Mouse (Mus musculus): ENCODE measurements around the gene Olfr483. TPM values are rescaled to one million over a fixed set of nuclear protein-coding genes. Genes with fewer than 3 reads are reported as not detected.

Olfr483 gene
- total RNA-seq (2012; rRNA removed) (not detected in 2 replicates), polyA plus RNA-seq (2012; ENCODE audit: insufficient read depth in 1 of 2, insufficient read length in 2 of 2, low read depth in 1 of 2, low replicate concordance in 2 of 2, missing spikeins in 1 of 2) (not detected)

GRCm38 (mm10) chr7:108100549-108100948 is at the start of gene Olfr483:
TSS of gene Olfr483 (plus strand) at chr7:108100849.
- Histone ChIP-seq H3K27me3 (ENCODE audit: control insufficient read depth in 1 of 2, insufficient read depth in 2 of 2, low read length in 2 of 2) (no peaks in the 10 kb centered on the region), H3K79me2 (ENCODE audit: control insufficient read depth, insufficient read depth, low read length, poor library complexity) (no peaks in the 10 kb centered on the region), H3K9me3 (replicated peaks; ENCODE audit: insufficient read depth, low read length) (no peaks in the 10 kb centered on the region), H3K4me3 (ENCODE audit: control insufficient read depth in 1 of 2, insufficient read depth in 1 of 2, low read depth in 2 of 2, low read length in 2 of 2) (no peak within 1 kb of the TSS), H3K36me3 (ENCODE audit: control insufficient read depth in 1 of 2, insufficient read depth in 2 of 2, low read length in 2 of 2) (no peaks in the 10 kb centered on the region), H3K4me1 (ENCODE audit: control insufficient read depth in 1 of 2, insufficient read depth in 2 of 2, low read length in 2 of 2) (no peaks in the 10 kb centered on the region), H3K27ac (ENCODE audit: control insufficient read depth, low read depth, low read length) (no peak within 1 kb of the TSS), H3K9ac (ENCODE audit: control insufficient read depth, low read depth, low read length, poor library complexity, severe bottlenecking) (no peak within 1 kb of the TSS)
- TF ChIP-seq ETS1 (IDR thresholded peaks at IDR 0.05; ENCODE audit: low read depth, low read length): no peak
- no peak for TF ChIP-seq POLR2AphosphoS2 (IDR thresholded peaks at IDR 0.05; ENCODE audit: low read length)
- no peak for TF ChIP-seq CHD1 (IDR thresholded peaks at IDR 0.05; ENCODE audit: low read depth, low read length)
- TF ChIP-seq NRF1 (IDR thresholded peaks at IDR 0.05; ENCODE audit: insufficient read depth, low read depth, low read length, poor library complexity, severe bottlenecking): no peak
- TF ChIP-seq CTCF (IDR thresholded peaks at IDR 0.05 in 2 of 3, conservative IDR thresholded peaks at IDR 0.05 in 1 of 3; ENCODE audit: control insufficient read depth in 1 of 3, insufficient read depth in 1 of 3, low read depth in 2 of 3, low read length in 3 of 3, poor library complexity in 1 of 3, severe bottlenecking in 1 of 3): no peak
- TF ChIP-seq MEF2A (IDR thresholded peaks at IDR 0.05; ENCODE audit: extremely low read depth, insufficient replicate concordance, low read depth, low read length, poor library complexity, severe bottlenecking): no peak
- TF ChIP-seq RAD21 (IDR thresholded peaks at IDR 0.05; ENCODE audit: low read depth, low read length): no peak
- no peak for TF ChIP-seq USF2 (IDR thresholded peaks at IDR 0.05; ENCODE audit: borderline replicate concordance in 1 of 2, insufficient read depth in 1 of 2, low read depth in 1 of 2, low read length in 2 of 2)
- TF ChIP-seq RCOR1 (IDR thresholded peaks at IDR 0.05; ENCODE audit: low read depth, low read length): no peak
- TF ChIP-seq JUND (IDR thresholded peaks at IDR 0.05; ENCODE audit: low read depth, low read length): no peak
- TF ChIP-seq MAX (IDR thresholded peaks at IDR 0.05; ENCODE audit: low read length): no peak
- no peak for TF ChIP-seq KAT2A (conservative IDR thresholded peaks at IDR 0.05; ENCODE audit: low read depth, low read length)
- no peak for TF ChIP-seq TBP (IDR thresholded peaks at IDR 0.05; ENCODE audit: low read depth, low read length)
- no peak for TF ChIP-seq ZC3H11A (IDR thresholded peaks at IDR 0.05; ENCODE audit: low read depth, low read length)
- no peak for DNase-seq (ENCODE audit: low read depth, low spot score)

- H3K27ac ChIP-seq (ENCODE audit: control insufficient read depth, low read depth, low read length): no peak within 1 kb of the TSS
- no peak for DNase-seq (ENCODE audit: low read depth, low spot score)
- H3K36me3 ChIP-seq (ENCODE audit: control insufficient read depth in 1 of 2, insufficient read depth in 2 of 2, low read length in 2 of 2): no peaks in the 10 kb centered on the region
- H3K4me1 ChIP-seq (ENCODE audit: control insufficient read depth in 1 of 2, insufficient read depth in 2 of 2, low read length in 2 of 2): no peaks in the 10 kb centered on the region
- H3K9ac ChIP-seq (ENCODE audit: control insufficient read depth, low read depth, low read length, poor library complexity, severe bottlenecking): no peak within 1 kb of the TSS
- no peaks in the 10 kb centered on the region for H3K9me3 ChIP-seq (replicated peaks; ENCODE audit: insufficient read depth, low read length)
- no peak within 1 kb of the TSS for H3K4me3 ChIP-seq (ENCODE audit: control insufficient read depth in 1 of 2, insufficient read depth in 1 of 2, low read depth in 2 of 2, low read length in 2 of 2)
- TF ChIP-seq USF2 (IDR thresholded peaks at IDR 0.05; ENCODE audit: borderline replicate concordance in 1 of 2, insufficient read depth in 1 of 2, low read depth in 1 of 2, low read length in 2 of 2) (no peak), TBP (IDR thresholded peaks at IDR 0.05; ENCODE audit: low read depth, low read length) (no peak), MYC (IDR thresholded peaks at IDR 0.05; ENCODE audit: low read depth, low read length) (no peak), GATA1 (IDR thresholded peaks at IDR 0.05; ENCODE audit: low read depth, low read length) (no peak), ELF1 (IDR thresholded peaks at IDR 0.05; ENCODE audit: low read depth, low read length) (no peak), TCF12 (IDR thresholded peaks at IDR 0.05; ENCODE audit: low read depth, low read length) (no peak), USF1 (IDR thresholded peaks at IDR 0.05; ENCODE audit: low read depth, low read length) (no peak), RAD21 (IDR thresholded peaks at IDR 0.05; ENCODE audit: low read depth, low read length) (no peak), ZKSCAN1 (IDR thresholded peaks at IDR 0.05; ENCODE audit: low read depth, low read length) (no peak), EP300 (IDR thresholded peaks at IDR 0.05; ENCODE audit: low read depth in 1 of 2, low read length in 2 of 2) (no peak), SMC3 (IDR thresholded peaks at IDR 0.05; ENCODE audit: low read depth, low read length) (no peak), GABPA (IDR thresholded peaks at IDR 0.05; ENCODE audit: low read depth, low read length) (no peak), CHD2 (IDR thresholded peaks at IDR 0.05; ENCODE audit: low read length) (no peak), POLR2AphosphoS5 (IDR thresholded peaks at IDR 0.05; ENCODE audit: borderline replicate concordance, low read depth, low read length) (no peak), MAZ (IDR thresholded peaks at IDR 0.05; ENCODE audit: low read depth, low read length) (no peak), MXI1 (IDR thresholded peaks at IDR 0.05; ENCODE audit: low read depth, low read length) (no peak), POLR2A (IDR thresholded peaks at IDR 0.05; ENCODE audit: control insufficient read depth in 1 of 2, insufficient read depth in 1 of 2, low read depth in 1 of 2, low read length in 2 of 2, poor library complexity in 1 of 2) (no peak)
- no peaks in the 10 kb centered on the region for H3K27me3 ChIP-seq (ENCODE audit: control insufficient read depth in 1 of 2, insufficient read depth in 2 of 2, low read length in 2 of 2)
- no peaks in the 10 kb centered on the region for H3K79me2 ChIP-seq (ENCODE audit: control insufficient read depth, insufficient read depth, low read length, poor library complexity)
Measured at GRCm38 (mm10) chr7:108067246-108067645, 33.4 kb upstream of the Olfr483 start, which contains the start of gene Olfr480. TSS of gene Olfr480 (minus strand) at chr7:108067346.
